7 mouse cellular contexts compared by ENCODE assay signal in genomic region chr3:34456488-34457433, GRCm38 (mm10).
DNase-seq lines count a peak whose midpoint lies in the region; ATAC-seq lines count a peak whose summit lies in the region.

No protein-coding gene starts in this region.

- no peaks in the 10 kb centered on the region for H3K36me3 ChIP-seq in heart, embryonic 15.5 days
- H3K36me3 ChIP-seq in limb, embryonic 13.5 days: no peaks in the 10 kb centered on the region

- peak overlapping the region; percentile 19; the same call in 1 of the 2 replicates for H3K4me2 ChIP-seq in heart, embryonic 15.5 days
- no peak overlapping the region for H3K4me2 ChIP-seq in limb, embryonic 13.5 days (replicated peaks)

- peak overlapping the region; percentile 58 for H3K27ac ChIP-seq in heart, embryonic 15.5 days
- no peak overlapping the region for H3K27ac ChIP-seq in limb, embryonic 13.5 days

- 53% methylated on average over 23 of the region's 23 CpGs for WGBS in heart, embryonic 15.5 days
- 51% methylated on average over 23 of the region's 23 CpGs for WGBS in limb, embryonic 13.5 days

- no peak overlapping the region for H3K9ac ChIP-seq in heart, embryonic 15.5 days
- H3K9ac ChIP-seq in limb, embryonic 13.5 days: no peak overlapping the region

- DNase-seq in right cerebral cortex, adult 18-20 months: peak; percentile 44
- DNase-seq in right cerebral cortex, postnatal 25 days: no peak
- DNase-seq in right cerebral cortex, postnatal 14 days: peak; percentile 49
- no peak for DNase-seq in embryo, embryonic 11 days
- DNase-seq in kidney, adult 9 months: no peak

- H3K4me3 ChIP-seq in heart, embryonic 15.5 days: no peak overlapping the region
- no peak overlapping the region for H3K4me3 ChIP-seq in limb, embryonic 13.5 days

- no peaks in the 10 kb centered on the region for H3K27me3 ChIP-seq in heart, embryonic 15.5 days
- H3K27me3 ChIP-seq in limb, embryonic 13.5 days: no peaks in the 10 kb centered on the region

- ATAC-seq in heart, embryonic 15.5 days (replicated peaks; ENCODE audit: insufficient number of reproducible peaks, insufficient read depth, low FRiP score, low read depth): peak; percentile 67; the same call in 1 of the 2 replicates
- ATAC-seq in limb, embryonic 13.5 days (ENCODE audit: low FRiP score, low read depth): peak; percentile 71

- H3K9me3 ChIP-seq in heart, embryonic 15.5 days (replicated peaks): no peaks in the 10 kb centered on the region
- H3K9me3 ChIP-seq in limb, embryonic 13.5 days: no peaks in the 10 kb centered on the region

- H3K4me1 ChIP-seq in heart, embryonic 15.5 days (replicated peaks): peaks cover 10% of the 10 kb centered on the region
- H3K4me1 ChIP-seq in limb, embryonic 13.5 days: peaks cover 12% of the 10 kb centered on the region

Comparison
In these comparisons a context has a peak if more than half of its experiments do, and no peak if none do; other contexts are left out.
1. DNase-seq: peak in right cerebral cortex, adult 18-20 months (single experiment) and right cerebral cortex, postnatal 14 days (single experiment); none in right cerebral cortex, postnatal 25 days (single experiment), embryo, embryonic 11 days (single experiment) and kidney, adult 9 months (single experiment).